Mouse (Mus musculus) embryonic facial prominence, embryonic 14.5 days (tissue): ENCODE data around the gene Mfap2. TPM values are rescaled to one million over a fixed set of nuclear protein-coding genes. Genes with fewer than 3 reads are reported as not detected.

Experiments
- ATAC-seq: fragments of 200-750 bp; cut with Nextera tagmentation; 2 replicates; pipeline ENCODE4 v1.8.0; 2017; ENCODE audit warnings: low read depth, moderate number of reproducible peaks, moderate TSS enrichment
- DNase-seq: peaks from one replicate; pipeline ENCODE4 v3.0.0-alpha.2; 2015; ENCODE audit warnings: low spot score
- H3K27ac ChIP-seq: fragments of 300-500 bp; sonication (generic); replicated peaks from 2 replicates; pipeline ENCODE4 v1.5.1; 2014; ENCODE audit warnings: low read depth, mild to moderate bottlenecking, low read length, moderate library complexity
- H3K27me3 ChIP-seq: fragments of 300-500 bp; sonication (generic); replicated peaks from 2 replicates; pipeline ENCODE4 v1.6.1; 2014; ENCODE audit warnings: low read length; ENCODE audit not compliant: control insufficient read depth, insufficient read depth
- H3K36me3 ChIP-seq: fragments of 300-500 bp; sonication (generic); 2 replicates; pipeline ENCODE4 v1.6.1; 2014; ENCODE audit warnings: low read length, mixed read lengths; ENCODE audit not compliant: control insufficient read depth, insufficient read depth
- H3K4me1 ChIP-seq: fragments of 300-500 bp; sonication (generic); 2 replicates; pipeline ENCODE4 v1.6.1; 2014; ENCODE audit warnings: antibody characterized with exemption, low read length; ENCODE audit not compliant: control insufficient read depth, insufficient read depth
- H3K4me2 ChIP-seq: fragments of 300-500 bp; sonication (generic); 2 replicates; pipeline ENCODE4 v1.6.1; 2014; ENCODE audit warnings: low read depth, mild to moderate bottlenecking, low read length, moderate library complexity, mixed read lengths
- H3K4me3 ChIP-seq: fragments of 300-500 bp; sonication (generic); 2 replicates; pipeline ENCODE4 v1.5.1; 2014; ENCODE audit warnings: low read depth, mild to moderate bottlenecking, low read length
- H3K9ac ChIP-seq: fragments of 300-500 bp; sonication (generic); 2 replicates; pipeline ENCODE4 v1.6.1; 2014; ENCODE audit warnings: low read depth, mild to moderate bottlenecking, low read length, moderate library complexity, mixed read lengths
- H3K9me3 ChIP-seq: fragments of 300-500 bp; sonication (generic); 2 replicates; pipeline ENCODE4 v1.6.1; 2016; ENCODE audit warnings: low read length; ENCODE audit not compliant: control insufficient read depth
- WGBS: fragments of 180-500 bp; shearing (Covaris S2); extraction: QIAGEN DNeasy Blood & Tissue Kit; methylation state at CpG from one replicate; pipeline ENCODE4 v1.1.7; 2014; 5-methylcytosine and 5-hydroxymethylcytosine counted together
- polyA plus RNA-seq: library from polyadenylated mRNA; unstranded; fragments of >200 nt; fragmentation: Nextera tagmentation; extraction: Ambion mirVana; gene quantifications from 2 replicates; pipeline ENCODE4 v1.2.1, GENCODE M21; 2014

The Mfap2 gene
- polyA plus RNA-seq, 1 experiment from 2014 or later, result 745 TPM

DNA sequence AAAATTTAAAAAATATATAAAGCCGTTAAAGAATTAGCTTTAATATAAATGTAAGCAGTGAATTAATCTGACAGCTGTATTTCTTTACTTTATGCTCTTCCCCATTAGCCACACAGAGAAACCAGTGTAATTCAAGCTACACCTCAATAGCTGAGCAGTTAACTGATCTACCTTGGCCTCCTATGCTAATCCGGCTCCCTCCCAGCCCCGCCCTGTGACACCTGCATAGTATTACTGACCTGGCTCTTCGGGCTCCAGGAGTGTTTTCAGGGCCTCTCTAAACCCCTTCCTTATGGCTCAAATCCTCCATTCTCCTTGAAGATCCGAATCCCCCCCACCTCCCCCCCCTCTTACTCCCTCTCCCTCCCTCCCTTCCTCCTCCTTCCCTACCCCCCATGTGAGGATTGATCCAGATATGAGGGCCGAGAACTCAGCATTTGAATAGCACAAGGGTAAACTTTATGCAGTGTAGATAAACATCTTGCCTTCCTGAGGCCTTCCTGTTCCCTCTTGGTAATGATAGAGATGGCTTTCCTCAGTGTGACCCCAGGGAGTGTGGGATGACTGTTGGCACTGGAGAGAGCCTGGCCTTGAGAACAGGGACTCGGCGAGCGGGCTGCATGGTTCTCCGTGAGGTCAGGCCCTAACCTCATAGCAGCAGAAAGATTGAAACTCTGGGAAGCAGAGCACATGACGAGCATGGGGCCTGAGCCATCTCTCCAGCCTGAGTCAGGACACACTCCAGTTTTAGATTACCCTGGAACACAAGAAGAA lies 42.6 kb upstream of the Mfap2 start:
- peaks cover 4% of the 10 kb centered on the region; the same call in 1 of the 2 replicates for H3K4me1 ChIP-seq
- no peak overlapping the region for H3K4me2 ChIP-seq
- DNase-seq (no peak), ATAC-seq (peak; percentile 63; the same call in 1 of the 2 replicates)
- no peak overlapping the region for H3K9ac ChIP-seq
- 82% methylated on average over 11 of the region's 11 CpGs for WGBS
- peaks cover 69% of the 10 kb centered on the region for H3K36me3 ChIP-seq
- no peak overlapping the region for H3K27ac ChIP-seq
- no peaks in the 10 kb centered on the region for H3K9me3 ChIP-seq
- H3K4me3 ChIP-seq, result no peak overlapping the region
- no peaks in the 10 kb centered on the region for H3K27me3 ChIP-seq

DNA sequence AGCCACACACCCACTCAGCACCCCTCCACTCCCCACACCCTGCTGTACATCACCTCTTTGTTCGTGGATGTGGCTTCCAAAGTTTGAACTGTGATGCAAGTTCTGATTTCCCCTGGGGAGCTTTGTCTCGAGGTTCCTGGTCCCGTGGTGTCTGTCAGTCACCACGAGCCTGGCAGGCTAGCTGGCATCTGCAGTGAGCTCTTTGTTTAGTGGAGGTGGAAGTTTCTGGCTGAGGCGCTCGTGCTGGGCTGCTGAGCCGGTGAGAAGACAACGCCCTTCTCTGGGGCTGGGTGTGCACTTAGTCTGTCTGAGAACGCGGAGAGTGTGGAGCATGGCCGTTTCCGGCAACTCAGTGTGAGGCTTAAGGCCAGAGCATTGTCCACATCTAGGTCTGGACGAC lies 38.5 kb upstream of the Mfap2 start:
- H3K36me3 ChIP-seq, result peaks cover 95% of the 10 kb centered on the region
- no peak overlapping the region for H3K4me3 ChIP-seq
- H3K9ac ChIP-seq, result no peak overlapping the region
- ATAC-seq (no peak), DNase-seq (no peak)
- H3K4me1 ChIP-seq, result no peaks in the 10 kb centered on the region
- no peaks in the 10 kb centered on the region for H3K27me3 ChIP-seq
- H3K9me3 ChIP-seq, result no peaks in the 10 kb centered on the region
- 92% methylated on average over 13 of the region's 13 CpGs for WGBS
- H3K4me2 ChIP-seq, result no peak overlapping the region
- H3K27ac ChIP-seq, result no peak overlapping the region

DNA sequence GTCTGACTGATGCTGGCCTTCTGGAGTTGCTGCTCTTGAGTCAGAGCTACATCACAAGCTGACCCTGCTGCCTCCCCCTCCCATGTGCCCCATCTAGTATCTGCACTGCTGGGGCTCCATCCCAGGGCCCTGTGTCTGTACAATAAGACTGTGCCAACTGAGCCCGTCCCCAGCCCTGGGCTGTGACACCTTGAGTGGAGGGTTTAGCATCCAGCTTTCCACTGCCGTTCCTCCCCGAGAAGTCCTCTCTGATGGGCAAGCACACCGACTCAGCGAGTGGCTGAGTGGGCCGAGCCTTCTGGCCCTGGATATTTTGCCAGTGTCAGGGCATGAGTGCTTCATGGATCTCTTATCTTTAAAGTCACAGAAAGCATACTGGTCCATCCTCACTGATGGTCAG lies 35.8 kb upstream of the Mfap2 start:
- Histone ChIP-seq H3K9ac (no peak overlapping the region), H3K4me2 (no peak overlapping the region), H3K4me3 (no peak overlapping the region), H3K36me3 (peaks cover 96% of the 10 kb centered on the region), H3K27ac (no peak overlapping the region), H3K27me3 (no peaks in the 10 kb centered on the region), H3K4me1 (no peaks in the 10 kb centered on the region), H3K9me3 (no peaks in the 10 kb centered on the region)
- 96% methylated on average over 6 of the region's 6 CpGs for whole genome bisulfite sequencing
- ATAC-seq (no peak), DNase-seq (no peak)

DNA sequence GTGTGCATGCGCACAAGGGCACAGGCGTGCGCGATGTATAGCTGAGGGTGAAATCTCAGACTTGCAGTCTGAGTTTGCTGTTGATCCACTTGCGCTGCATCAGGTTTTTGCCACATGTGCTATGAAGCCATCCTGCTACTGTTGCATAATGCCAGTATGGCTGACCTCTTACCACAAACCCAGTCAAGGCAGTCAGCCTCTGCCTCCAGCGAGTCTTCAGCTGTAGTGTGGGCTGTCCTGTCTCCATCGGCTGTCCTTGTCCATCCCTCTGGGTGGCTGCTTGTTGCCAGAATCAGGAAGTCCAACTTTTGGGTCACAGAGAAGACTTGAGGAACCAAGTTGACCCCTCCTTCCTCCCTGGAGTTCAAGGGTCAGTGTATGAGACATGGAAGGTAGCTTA lies 34.9 kb upstream of the Mfap2 start:
- WGBS, result 98% methylated on average over 7 of the region's 7 CpGs
- no peak overlapping the region for H3K9ac ChIP-seq
- H3K9me3 ChIP-seq, result no peaks in the 10 kb centered on the region
- DNase-seq, result no peak
- no peak overlapping the region for H3K27ac ChIP-seq
- no peak for ATAC-seq
- H3K27me3 ChIP-seq, result no peaks in the 10 kb centered on the region
- H3K36me3 ChIP-seq, result peaks cover 92% of the 10 kb centered on the region
- no peaks in the 10 kb centered on the region for H3K4me1 ChIP-seq
- H3K4me3 ChIP-seq, result no peak overlapping the region
- no peak overlapping the region for H3K4me2 ChIP-seq

DNA sequence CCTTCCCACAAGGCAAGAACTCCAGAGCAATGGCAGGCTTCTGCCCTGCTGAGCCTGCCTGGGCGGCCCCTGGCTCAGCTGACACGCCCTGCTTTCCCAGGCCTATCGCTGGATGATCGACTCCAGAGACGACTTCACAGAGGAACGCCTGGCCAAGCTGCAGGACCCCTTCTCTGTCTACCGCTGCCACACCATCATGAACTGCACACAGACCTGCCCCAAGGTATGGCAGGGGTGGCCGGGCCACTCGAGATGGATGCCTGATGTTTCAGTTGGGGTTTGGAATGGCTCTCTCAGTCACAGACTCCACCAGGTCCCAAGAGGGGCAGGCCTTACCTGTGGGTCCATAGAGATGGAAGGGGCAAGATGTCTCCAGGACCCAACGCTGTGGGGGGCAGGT lies 32.9 kb upstream of the Mfap2 start:
- DNase-seq (no peak), ATAC-seq (no peak)
- Histone ChIP-seq H3K9me3 (0 out of 2 replicates have a peak, but pooled peaks cover 3% of the 10 kb centered on the region), H3K27ac (no peak overlapping the region), H3K4me3 (no peak overlapping the region), H3K4me2 (no peak overlapping the region), H3K9ac (0 out of 2 replicates have a peak overlapping the region, but pooled peaks have one; percentile 15), H3K4me1 (no peaks in the 10 kb centered on the region), H3K27me3 (no peaks in the 10 kb centered on the region), H3K36me3 (peaks cover 80% of the 10 kb centered on the region)
- WGBS, result 90% methylated on average over 9 of the region's 10 CpGs

DNA sequence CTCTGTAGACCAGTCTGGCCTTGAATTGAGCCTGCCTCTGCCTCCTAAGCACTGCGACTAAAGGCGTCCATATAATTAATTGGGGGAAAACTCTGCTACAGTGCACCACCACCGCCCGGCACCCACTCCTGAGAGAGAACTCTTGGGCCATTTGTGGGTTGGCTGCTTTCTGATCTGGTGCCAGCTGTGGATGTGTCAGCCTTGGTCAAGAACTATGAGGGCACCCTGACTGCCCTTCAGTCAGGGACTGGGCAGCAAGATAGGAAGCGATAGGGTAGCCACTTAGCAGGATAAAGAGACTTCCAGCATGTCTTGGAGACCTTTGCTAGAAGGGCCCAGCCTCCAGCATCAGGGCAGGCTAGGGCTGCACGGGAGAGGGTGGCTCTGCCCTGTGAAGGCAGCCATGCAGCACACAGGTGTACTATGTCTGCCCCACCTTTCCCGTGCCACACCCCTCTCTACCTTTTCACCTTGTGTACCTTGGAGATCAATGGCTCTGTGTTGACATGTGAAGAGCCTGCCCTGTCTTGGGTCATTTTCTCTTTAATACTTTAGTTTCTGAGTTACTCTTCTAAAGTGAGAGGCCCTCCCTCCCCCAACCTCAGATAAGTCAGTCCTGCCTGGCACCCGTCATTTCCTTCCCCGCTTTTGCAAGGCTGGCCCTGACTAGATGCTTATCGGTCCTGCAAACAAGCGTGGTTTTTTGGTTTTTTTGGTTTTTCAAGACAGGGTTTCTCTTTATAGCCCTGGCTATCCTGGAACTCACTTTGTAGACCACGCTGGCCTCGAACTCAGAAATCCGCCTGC lies 32.1 kb upstream of the Mfap2 start:
- no peaks in the 10 kb centered on the region for H3K27me3 ChIP-seq
- DNase-seq, result no peak
- peaks cover 4% of the 10 kb centered on the region for H3K4me1 ChIP-seq
- H3K27ac ChIP-seq, result no peak overlapping the region
- no peak for ATAC-seq
- 91% methylated on average over 14 of the region's 14 CpGs for WGBS
- H3K36me3 ChIP-seq, result peaks cover 72% of the 10 kb centered on the region
- no peak overlapping the region for H3K4me3 ChIP-seq
- H3K9ac ChIP-seq, result no peak overlapping the region
- 0 out of 2 replicates have a peak, but pooled peaks cover 3% of the 10 kb centered on the region for H3K9me3 ChIP-seq
- no peak overlapping the region for H3K4me2 ChIP-seq

DNA sequence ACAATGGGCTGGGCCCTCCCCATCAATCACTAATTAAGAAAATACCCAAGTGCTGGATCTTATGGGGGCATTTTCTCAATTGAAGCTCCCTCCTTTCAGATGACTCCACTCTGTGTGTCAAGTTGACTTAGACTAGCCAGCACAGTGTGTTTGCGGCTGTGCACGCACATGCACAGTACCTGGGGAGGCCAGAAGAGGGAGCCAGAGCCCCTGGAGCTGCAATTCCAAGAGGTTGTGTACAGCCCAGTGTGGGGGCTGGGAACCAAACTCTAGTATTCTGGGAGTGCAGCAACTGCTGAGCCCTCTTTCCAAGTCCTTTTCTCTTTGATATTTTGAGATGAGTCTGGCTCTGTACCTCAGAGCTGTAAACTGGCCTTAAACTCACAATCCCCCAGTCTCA lies 28.6 kb upstream of the Mfap2 start:
- 0 out of 2 replicates have a peak, but pooled peaks cover 3% of the 10 kb centered on the region for H3K9me3 ChIP-seq
- no peak overlapping the region for H3K9ac ChIP-seq
- 97% methylated on average over 2 of the region's 2 CpGs for WGBS
- H3K27ac ChIP-seq, result no peak overlapping the region
- peaks cover 38% of the 10 kb centered on the region for H3K36me3 ChIP-seq
- no peak overlapping the region for H3K4me3 ChIP-seq
- H3K4me2 ChIP-seq, result no peak overlapping the region
- no peak for ATAC-seq
- no peak for DNase-seq
- no peaks in the 10 kb centered on the region for H3K27me3 ChIP-seq
- H3K4me1 ChIP-seq, result peaks cover 10% of the 10 kb centered on the region

DNA sequence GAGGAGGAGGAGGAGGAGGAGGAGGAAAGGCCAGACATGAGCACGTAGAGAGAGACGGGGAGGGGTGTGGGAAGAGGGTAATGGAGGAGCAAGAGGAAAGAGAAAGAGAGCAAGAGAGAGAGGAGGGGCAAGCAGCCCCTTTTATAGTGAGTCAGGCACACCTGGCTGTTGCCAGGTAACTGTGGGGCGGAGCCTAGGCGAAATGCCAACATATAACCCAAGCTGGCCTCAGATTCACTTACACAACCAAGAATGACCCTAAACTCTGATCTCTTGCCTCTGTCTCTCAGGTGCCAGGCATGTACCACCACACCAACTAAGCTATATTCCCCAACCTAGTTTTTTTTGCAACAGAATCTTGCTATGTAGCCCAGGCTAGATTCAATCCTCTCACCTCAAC lies 27.4 kb upstream of the Mfap2 start:
- Histone ChIP-seq H3K27me3 (no peaks in the 10 kb centered on the region), H3K36me3 (peaks cover 27% of the 10 kb centered on the region; the same call in 1 of the 2 replicates), H3K27ac (peak overlapping the region; percentile 76), H3K9me3 (0 out of 2 replicates have a peak, but pooled peaks cover 3% of the 10 kb centered on the region), H3K9ac (0 out of 2 replicates have a peak overlapping the region, but pooled peaks have one; percentile 31), H3K4me1 (peaks cover 17% of the 10 kb centered on the region), H3K4me3 (no peak overlapping the region), H3K4me2 (no peak overlapping the region)
- ATAC-seq (no peak), DNase-seq (no peak)
- 29% methylated on average over 2 of the region's 4 CpGs for whole genome bisulfite sequencing
